Mouse (Mus musculus): ENCODE measurements around the gene Kdm2b. TPM values are rescaled to one million over a fixed set of nuclear protein-coding genes. Genes with fewer than 3 reads are reported as not detected.
A peak's percentile ranks its signal among the peaks of the same experiment; 100 is the strongest.

Gene Kdm2b
- polyA plus RNA-seq, 1 experiment from 2014 or later = 88.1 TPM

DNA sequence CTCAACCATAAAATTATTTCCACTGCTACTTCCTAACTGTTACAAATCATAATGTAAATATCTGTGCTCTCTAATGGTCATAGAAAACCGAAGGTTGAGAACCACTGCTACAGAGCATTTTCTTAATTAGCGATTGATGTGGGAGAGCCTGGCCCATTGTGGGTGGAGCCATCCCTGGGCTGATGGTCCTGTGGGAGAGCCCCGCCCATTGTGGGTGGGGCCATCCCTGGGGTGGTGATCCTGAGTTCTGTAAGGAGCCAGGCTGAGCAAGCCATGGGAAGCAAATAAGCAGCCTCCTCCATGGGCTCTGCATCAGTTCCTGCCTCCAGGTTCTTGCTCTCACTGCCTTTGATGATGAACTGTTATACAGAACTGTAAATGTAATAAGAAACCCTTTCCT lies 27.7 kb downstream of the Kdm2b start:
- DNase-seq (ENCODE audit: low spot score) = peak; percentile 30

DNA sequence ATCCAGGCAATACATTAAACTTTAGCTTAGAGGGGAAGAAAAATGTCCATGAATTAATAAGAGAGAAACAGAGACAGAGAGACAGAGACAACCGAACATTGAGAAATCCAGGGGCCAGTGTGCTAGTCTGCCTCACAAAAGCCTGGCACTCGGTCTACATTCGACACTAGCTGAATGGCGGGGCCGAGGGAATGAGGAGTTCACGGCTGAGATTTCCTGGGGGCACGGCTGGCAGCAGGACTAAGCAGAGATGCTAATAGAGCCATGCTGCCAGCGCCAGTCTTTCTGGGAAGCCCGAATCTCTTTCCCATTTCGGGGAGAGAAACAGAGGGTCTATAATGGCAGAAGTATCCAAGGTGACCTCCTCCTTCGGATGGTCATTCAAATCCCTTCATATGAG lies 30.2 kb downstream of the Kdm2b start:
- H3K4me3 ChIP-seq = no peak overlapping the region
- no peaks in the 10 kb centered on the region for H3K9me3 ChIP-seq
- H3K27ac ChIP-seq (replicated peaks) = no peak overlapping the region
- peaks cover 20% of the 10 kb centered on the region for H3K4me1 ChIP-seq
- H3K36me3 ChIP-seq (replicated peaks) = peaks cover 31% of the 10 kb centered on the region
- DNase-seq (ENCODE audit: low spot score) = no peak
- peaks cover 4% of the 10 kb centered on the region for H3K27me3 ChIP-seq (replicated peaks; ENCODE audit: low read depth, poor library complexity, severe bottlenecking)
- 89% methylated on average over 11 of the region's 11 CpGs for WGBS

More for the DNA sequence above, 27.7 kb downstream of the Kdm2b start:
- 50% methylated on average over 3 of the region's 3 CpGs for WGBS
- H3K27me3 ChIP-seq (replicated peaks; ENCODE audit: low read depth, poor library complexity, severe bottlenecking) = no peaks in the 10 kb centered on the region
- peaks cover 34% of the 10 kb centered on the region for H3K36me3 ChIP-seq (replicated peaks)
- no peak overlapping the region for H3K27ac ChIP-seq (replicated peaks)
- no peak overlapping the region for H3K4me3 ChIP-seq
- peaks cover 11% of the 10 kb centered on the region for H3K4me1 ChIP-seq
- H3K9me3 ChIP-seq = no peaks in the 10 kb centered on the region

DNA sequence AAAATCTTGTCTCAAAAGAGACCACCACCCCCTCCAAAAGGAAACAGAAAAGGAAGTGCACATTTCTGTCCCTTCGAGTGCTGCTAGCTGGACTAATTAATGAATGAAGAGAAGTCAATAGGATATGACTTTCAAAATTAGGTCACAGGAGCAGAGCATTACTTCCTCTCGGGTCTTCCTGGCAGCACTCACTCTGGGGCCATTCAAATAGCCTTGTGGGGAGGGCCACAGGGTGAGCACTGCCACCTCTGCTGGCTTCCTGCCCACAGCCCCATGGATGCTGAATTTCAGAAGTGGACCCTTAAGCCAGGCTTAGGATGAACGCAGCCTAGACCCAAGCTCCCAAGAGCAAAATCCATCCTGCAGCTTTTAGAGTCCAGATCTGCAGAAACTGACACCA lies 33.6 kb downstream of the Kdm2b start:
- peaks cover 38% of the 10 kb centered on the region for H3K27me3 ChIP-seq (replicated peaks; ENCODE audit: low read depth, poor library complexity, severe bottlenecking)
- H3K36me3 ChIP-seq (replicated peaks) = peaks cover 25% of the 10 kb centered on the region
- H3K27ac ChIP-seq (replicated peaks) = no peak overlapping the region
- 59% methylated on average over 3 of the region's 3 CpGs for WGBS
- no peak for DNase-seq (ENCODE audit: low spot score)
- H3K4me1 ChIP-seq = peaks cover 38% of the 10 kb centered on the region
- H3K9me3 ChIP-seq = no peaks in the 10 kb centered on the region
- no peak overlapping the region for H3K4me3 ChIP-seq

DNA sequence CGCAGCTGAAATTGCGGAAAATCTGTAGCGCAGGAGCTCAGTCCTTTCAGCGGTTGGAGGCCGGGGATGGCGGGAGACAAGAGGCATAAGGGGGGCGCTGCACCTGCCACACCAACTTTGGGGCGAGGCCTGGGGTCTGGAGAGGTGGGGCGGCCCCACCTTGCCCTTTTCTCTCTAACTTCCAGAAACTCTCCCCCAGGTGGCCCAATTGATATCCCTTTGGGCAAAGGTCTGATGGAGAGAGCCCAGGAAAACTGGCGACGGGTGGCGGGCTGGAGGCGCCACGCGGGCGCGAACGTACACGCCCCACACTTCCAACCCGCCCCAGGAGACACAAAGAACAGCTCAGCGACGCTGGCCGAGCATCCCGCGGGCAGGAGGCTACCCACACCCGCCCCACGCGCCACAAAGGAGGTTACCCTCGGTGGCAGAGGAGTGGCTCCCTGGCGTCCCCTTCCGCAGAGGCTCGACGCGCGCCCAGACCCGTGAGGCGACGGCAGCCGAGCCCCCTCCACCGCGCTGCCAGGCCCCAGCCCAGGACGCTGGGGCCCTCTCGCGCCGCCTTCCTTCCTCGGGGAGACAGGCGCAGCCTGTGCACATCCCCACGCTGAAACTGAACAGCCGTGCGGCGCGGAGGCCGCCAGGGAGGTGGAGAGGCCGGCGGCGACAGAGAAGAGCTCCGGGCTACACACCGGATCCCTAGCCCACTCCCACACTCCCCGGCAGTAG lies 37.5 kb downstream of the Kdm2b start:
- peaks cover 50% of the 10 kb centered on the region for H3K27me3 ChIP-seq (replicated peaks; ENCODE audit: low read depth, poor library complexity, severe bottlenecking)
- peak overlapping the region; percentile 54 for H3K4me3 ChIP-seq
- peaks cover 19% of the 10 kb centered on the region for H3K36me3 ChIP-seq (replicated peaks)
- DNase-seq (ENCODE audit: low spot score) = peak; percentile 47
- H3K9me3 ChIP-seq = no peaks in the 10 kb centered on the region
- 3% methylated on average over 59 of the region's 59 CpGs for WGBS
- H3K4me1 ChIP-seq = peaks cover 39% of the 10 kb centered on the region
- H3K27ac ChIP-seq (replicated peaks) = peak overlapping the region; percentile 62

DNA sequence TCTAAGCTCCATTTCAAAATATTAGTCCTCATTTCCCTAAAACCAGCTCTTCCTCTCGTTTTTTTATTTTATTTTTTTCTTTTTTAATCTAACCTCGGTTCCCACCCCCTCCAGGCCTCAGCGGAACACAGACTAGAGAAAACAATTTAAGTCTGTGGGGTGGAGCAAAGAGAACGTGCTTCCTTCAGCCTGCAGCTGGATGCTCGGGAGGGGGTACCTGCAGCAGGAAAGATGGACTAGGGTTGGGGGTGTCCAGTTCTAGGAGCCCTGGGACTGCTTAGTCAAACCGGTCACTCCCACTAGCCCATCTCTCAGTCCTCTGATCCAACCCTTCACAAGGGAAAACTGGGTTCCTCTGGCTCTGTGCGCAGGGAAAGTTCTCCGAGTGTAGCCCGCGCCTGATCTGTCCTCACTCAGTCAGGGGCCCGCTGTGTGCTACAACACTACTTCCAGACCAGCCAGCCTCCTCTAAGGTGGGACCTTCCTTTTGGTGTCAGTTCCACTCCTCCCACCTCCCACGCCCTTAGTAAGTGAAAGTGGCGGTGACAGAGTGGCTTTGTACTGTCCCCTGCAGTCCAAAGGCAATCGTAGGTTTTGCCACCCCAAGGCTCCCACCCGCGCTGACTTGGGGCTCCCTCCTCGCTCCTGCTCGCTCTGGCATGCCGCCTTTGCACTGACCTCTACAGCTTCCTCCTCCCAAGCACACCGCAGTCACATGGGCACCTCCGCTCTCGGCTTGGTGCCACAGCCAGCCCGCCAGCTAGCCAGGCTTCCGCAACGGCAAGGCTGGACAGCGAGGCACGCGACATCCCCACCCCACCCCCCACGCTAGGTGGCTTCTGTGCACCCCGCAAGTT lies 38.3 kb downstream of the Kdm2b start:
- DNase-seq (ENCODE audit: low spot score) = peak; percentile 57
- Histone ChIP-seq H3K4me1 (peaks cover 32% of the 10 kb centered on the region), H3K4me3 (peak overlapping the region; percentile 54), H3K27me3 (replicated peaks; ENCODE audit: low read depth, poor library complexity, severe bottlenecking) (peaks cover 50% of the 10 kb centered on the region), H3K9me3 (no peaks in the 10 kb centered on the region), H3K27ac (replicated peaks) (peak overlapping the region; percentile 62; the same call in 1 of the 2 replicates), H3K36me3 (replicated peaks) (peaks cover 26% of the 10 kb centered on the region)
- WGBS = 6% methylated on average over 30 of the region's 30 CpGs

DNA sequence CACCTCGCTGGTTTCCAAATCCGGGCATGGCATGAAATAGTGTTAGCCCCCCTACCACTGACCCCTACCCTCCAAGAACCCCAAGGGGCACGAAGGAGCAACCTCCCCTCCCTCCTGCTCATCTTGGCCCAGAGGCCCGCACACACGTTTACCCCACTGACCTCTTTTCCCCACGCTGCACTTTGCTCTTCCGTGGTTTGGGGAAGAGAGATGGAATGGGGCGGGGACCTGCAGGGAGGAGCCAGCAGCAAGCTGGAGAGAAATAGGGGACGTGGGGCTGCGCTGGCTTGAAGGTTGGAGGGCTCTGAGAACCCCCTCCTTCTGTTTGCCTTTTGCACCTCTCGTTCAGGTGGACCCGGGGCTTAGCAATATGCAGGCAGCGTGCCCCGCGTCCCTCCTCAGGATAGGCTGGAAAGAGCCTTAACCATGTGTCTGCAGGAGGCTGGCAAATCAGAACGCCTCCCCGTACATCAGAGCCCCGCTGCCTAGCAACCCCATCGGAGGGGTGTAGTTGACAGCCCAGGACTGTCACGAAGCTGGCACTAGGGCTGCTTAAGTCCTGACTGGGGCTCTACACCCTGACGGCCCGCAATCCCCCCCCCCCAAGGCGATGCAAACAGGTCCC lies 39.2 kb downstream of the Kdm2b start:
- Histone ChIP-seq H3K4me3 (peak overlapping the region; percentile 54), H3K27ac (replicated peaks) (no peak overlapping the region), H3K4me1 (peaks cover 29% of the 10 kb centered on the region), H3K36me3 (replicated peaks) (peaks cover 28% of the 10 kb centered on the region), H3K9me3 (no peaks in the 10 kb centered on the region), H3K27me3 (replicated peaks; ENCODE audit: low read depth, poor library complexity, severe bottlenecking) (peaks cover 50% of the 10 kb centered on the region)
- peak; percentile 76 for DNase-seq (ENCODE audit: low spot score)
- 25% methylated on average over 23 of the region's 23 CpGs for WGBS

DNA sequence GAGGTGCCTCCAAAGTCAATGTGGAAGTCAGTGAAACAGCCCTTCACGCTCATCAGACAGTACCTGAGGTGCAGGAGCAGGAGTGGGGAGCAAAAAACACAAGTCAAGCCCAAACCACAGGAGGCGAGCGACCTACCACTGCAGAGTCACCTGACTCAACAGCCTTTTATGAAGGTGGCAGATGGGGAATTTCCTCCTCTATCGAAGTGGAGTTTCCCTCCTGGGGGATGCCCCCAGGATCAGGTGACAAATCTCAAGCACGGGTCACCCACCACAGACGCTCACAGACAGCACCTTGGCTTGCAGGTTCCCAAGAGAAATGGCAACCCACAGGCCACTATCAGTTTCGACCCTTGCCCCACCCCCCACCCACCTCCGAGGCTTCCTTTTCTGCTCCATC lies 40.5 kb downstream of the Kdm2b start:
- H3K9me3 ChIP-seq = no peaks in the 10 kb centered on the region
- WGBS = 86% methylated on average over 8 of the region's 8 CpGs
- H3K36me3 ChIP-seq (replicated peaks) = peaks cover 35% of the 10 kb centered on the region
- no peak overlapping the region for H3K27ac ChIP-seq (replicated peaks)
- no peak for DNase-seq (ENCODE audit: low spot score)
- H3K4me3 ChIP-seq = no peak overlapping the region
- H3K27me3 ChIP-seq (replicated peaks; ENCODE audit: low read depth, poor library complexity, severe bottlenecking) = peaks cover 42% of the 10 kb centered on the region
- H3K4me1 ChIP-seq = peaks cover 29% of the 10 kb centered on the region

DNA sequence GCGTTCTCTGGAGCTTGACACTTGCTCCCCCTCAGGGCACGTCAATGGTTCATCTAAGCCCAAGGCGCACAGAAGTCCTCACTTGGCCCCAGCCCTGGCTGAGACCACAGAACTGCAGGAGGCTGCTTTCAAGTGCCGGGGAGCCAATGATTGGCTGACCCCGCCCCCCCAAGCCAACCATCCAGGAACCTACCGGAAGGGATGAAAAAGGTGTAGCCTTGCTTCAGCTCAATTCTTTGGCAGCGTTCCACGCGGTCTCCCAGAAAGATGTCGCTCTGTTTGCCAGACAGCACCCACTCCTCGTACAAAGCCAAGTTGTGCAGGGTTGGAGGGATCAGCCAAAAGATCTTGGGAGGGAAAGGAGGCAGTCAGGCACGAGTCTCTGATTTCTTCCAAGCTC lies 42.1 kb downstream of the Kdm2b start:
- no peak for DNase-seq (ENCODE audit: low spot score)
- H3K4me1 ChIP-seq = peaks cover 31% of the 10 kb centered on the region
- WGBS = 88% methylated on average over 12 of the region's 12 CpGs
- H3K27ac ChIP-seq (replicated peaks) = no peak overlapping the region
- H3K27me3 ChIP-seq (replicated peaks; ENCODE audit: low read depth, poor library complexity, severe bottlenecking) = peaks cover 27% of the 10 kb centered on the region
- H3K36me3 ChIP-seq (replicated peaks) = peaks cover 51% of the 10 kb centered on the region
- no peak overlapping the region for H3K4me3 ChIP-seq
- no peaks in the 10 kb centered on the region for H3K9me3 ChIP-seq

DNA sequence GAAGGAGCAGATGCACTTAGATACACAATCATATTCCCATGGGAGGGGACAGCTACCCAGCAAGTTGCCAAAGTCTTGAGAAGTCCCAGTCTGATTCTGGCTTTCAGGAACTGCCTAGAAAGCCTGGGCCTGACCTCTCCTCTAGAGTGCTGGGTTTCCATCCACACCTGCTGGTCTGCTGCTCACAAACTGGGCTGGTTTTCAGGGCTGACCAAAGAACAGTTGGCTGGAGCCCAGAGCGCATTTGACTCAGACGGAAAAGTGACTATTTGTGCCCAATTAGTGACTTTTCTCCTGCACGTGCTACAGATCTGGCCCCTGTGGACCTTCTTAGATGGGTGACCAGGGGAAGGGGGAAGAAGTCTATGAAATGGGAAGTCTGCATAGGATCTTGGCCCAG lies 50.9 kb downstream of the Kdm2b start:
- H3K27ac ChIP-seq (replicated peaks) = no peak overlapping the region
- no peaks in the 10 kb centered on the region for H3K9me3 ChIP-seq
- 93% methylated on average over 3 of the region's 3 CpGs for WGBS
- H3K27me3 ChIP-seq (replicated peaks; ENCODE audit: low read depth, poor library complexity, severe bottlenecking) = no peaks in the 10 kb centered on the region
- no peak overlapping the region for H3K4me3 ChIP-seq
- H3K36me3 ChIP-seq (replicated peaks) = peaks cover 73% of the 10 kb centered on the region
- 0 out of 2 replicates have a peak, but pooled peaks cover 5% of the 10 kb centered on the region for H3K4me1 ChIP-seq
- DNase-seq (ENCODE audit: low spot score) = no peak

DNA sequence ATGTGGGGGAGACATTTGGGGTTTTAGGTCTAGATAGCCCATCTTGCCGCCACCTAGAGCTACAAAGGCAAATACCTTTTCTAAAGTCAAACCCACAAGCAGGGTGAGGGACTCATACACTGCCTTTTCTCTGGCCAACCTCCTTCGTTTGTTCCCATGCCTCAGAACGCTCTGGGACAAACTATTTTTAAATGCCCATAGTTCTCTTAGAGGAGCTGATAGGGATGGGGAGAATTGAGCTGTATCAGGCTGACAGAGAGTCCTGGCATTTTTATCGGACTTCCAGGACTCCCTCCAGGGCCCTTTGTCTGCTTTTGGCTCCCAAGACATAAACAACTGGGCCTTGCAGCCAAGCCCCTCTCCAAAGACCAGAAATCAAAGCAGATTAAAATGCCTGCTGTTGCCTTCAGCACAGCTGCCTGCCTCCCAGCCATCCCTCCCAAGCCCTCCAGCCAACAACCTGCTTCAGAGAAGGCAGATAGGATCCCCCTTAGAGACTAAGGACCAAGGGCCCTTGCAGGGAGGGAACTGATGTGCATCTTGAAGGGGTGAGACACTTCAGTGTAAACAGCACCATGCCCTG lies 51.6 kb downstream of the Kdm2b start:
- 83% methylated on average over 4 of the region's 4 CpGs for WGBS
- H3K4me3 ChIP-seq = no peak overlapping the region
- peaks cover 73% of the 10 kb centered on the region for H3K36me3 ChIP-seq (replicated peaks)
- H3K9me3 ChIP-seq = no peaks in the 10 kb centered on the region
- DNase-seq (ENCODE audit: low spot score) = no peak
- no peaks in the 10 kb centered on the region for H3K27me3 ChIP-seq (replicated peaks; ENCODE audit: low read depth, poor library complexity, severe bottlenecking)
- H3K4me1 ChIP-seq = 0 out of 2 replicates have a peak, but pooled peaks cover 3% of the 10 kb centered on the region
- no peak overlapping the region for H3K27ac ChIP-seq (replicated peaks)

DNA sequence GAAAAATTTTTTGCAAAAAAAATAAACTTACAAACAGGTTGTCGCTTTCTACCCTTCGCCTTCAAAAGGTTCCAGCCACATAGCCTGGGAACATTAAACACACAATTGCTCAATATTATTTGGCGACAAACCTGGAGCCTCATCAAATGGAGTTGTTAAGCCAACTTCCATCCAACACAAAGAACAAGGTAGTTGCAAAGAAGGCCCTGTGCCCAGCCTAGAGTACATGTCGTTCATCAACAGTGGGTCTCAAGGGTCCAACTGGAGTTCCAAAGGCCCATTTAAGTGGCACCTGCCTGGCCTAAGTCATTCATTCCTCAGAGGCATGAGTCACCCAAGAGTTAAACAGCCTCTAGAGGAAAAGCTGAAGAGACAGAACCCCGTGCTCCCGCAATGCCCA lies 52.6 kb downstream of the Kdm2b start:
- Histone ChIP-seq H3K27ac (replicated peaks) (no peak overlapping the region), H3K4me3 (no peak overlapping the region), H3K27me3 (replicated peaks; ENCODE audit: low read depth, poor library complexity, severe bottlenecking) (no peaks in the 10 kb centered on the region), H3K9me3 (no peaks in the 10 kb centered on the region), H3K36me3 (replicated peaks) (peaks cover 73% of the 10 kb centered on the region), H3K4me1 (0 out of 2 replicates have a peak, but pooled peaks cover 3% of the 10 kb centered on the region)
- DNase-seq (ENCODE audit: low spot score) = no peak
- WGBS = 92% methylated on average over 6 of the region's 6 CpGs

DNA sequence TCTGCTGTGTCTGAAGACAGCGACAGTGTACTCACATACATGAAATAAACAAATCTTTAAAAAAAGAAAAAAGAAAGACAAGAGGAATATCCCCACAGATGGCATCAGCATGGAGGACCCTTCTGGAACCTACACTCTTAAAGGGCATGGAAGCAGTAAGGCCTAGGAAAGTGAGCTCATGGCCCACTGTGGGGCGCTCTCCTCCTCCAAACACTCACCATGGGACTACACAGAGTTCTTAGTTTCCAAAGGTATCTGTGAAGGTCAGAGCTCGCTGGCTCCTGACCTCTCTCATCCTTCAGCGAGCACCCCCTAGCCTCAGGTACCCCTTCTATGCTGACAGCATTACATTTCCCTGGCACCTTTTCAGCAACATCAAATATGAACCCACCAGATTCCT lies 53.8 kb downstream of the Kdm2b start:
- H3K4me1 ChIP-seq = 0 out of 2 replicates have a peak, but pooled peaks cover 3% of the 10 kb centered on the region
- H3K27me3 ChIP-seq (replicated peaks; ENCODE audit: low read depth, poor library complexity, severe bottlenecking) = no peaks in the 10 kb centered on the region
- no peak overlapping the region for H3K4me3 ChIP-seq
- H3K9me3 ChIP-seq = no peaks in the 10 kb centered on the region
- 87% methylated on average over 4 of the region's 4 CpGs for WGBS
- DNase-seq (ENCODE audit: low spot score) = no peak
- peaks cover 78% of the 10 kb centered on the region for H3K36me3 ChIP-seq (replicated peaks)
- no peak overlapping the region for H3K27ac ChIP-seq (replicated peaks)
